Mouse (Mus musculus): Measurements from ENCODE around the gene Frmd6. TPM values are rescaled to one million over a fixed set of nuclear protein-coding genes. Genes with fewer than 3 reads are reported as not detected.

The Frmd6 gene
- total RNA-seq, 2 experiments from 2014 or later = 39.2 to 39.3 TPM

DNA sequence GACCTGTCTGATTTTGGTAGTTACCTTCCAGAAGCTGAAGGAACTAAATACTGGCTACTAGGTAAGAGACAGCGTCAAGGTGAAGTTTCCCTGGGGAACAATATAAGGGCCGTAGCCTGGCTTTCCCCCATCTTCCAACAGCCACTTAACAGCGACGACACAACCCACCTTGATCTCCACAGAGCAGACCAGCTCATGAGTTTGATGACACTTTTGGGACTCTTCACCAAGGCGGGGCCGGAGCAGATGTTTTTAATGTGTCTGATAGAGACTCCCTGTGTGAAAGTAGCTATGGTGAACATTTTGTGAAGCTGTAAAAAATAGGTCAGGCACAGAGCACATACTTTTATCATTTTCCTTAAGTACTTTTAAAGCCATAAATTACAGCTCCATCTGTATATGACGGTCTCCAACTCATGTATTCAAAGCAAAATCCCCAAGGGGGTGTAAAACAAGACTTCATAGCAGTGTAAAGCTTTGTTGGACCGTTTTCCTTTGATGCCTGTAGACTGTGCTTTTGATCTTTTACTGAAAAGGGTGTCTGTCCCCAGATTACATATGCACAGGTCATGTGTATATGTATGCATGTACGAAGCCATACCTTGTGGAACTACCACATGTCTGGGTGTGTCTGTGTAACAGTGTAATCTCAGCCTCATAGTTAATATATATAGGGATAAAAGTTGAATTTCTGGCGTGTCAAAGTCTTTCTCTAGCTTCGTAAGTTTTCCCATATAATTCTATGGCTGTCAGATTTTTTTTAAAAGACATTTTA, 24.4 kb downstream of the Frmd6 start:
- DNase-seq (ENCODE audit: low spot score in 2 of 2) = no peak

DNA sequence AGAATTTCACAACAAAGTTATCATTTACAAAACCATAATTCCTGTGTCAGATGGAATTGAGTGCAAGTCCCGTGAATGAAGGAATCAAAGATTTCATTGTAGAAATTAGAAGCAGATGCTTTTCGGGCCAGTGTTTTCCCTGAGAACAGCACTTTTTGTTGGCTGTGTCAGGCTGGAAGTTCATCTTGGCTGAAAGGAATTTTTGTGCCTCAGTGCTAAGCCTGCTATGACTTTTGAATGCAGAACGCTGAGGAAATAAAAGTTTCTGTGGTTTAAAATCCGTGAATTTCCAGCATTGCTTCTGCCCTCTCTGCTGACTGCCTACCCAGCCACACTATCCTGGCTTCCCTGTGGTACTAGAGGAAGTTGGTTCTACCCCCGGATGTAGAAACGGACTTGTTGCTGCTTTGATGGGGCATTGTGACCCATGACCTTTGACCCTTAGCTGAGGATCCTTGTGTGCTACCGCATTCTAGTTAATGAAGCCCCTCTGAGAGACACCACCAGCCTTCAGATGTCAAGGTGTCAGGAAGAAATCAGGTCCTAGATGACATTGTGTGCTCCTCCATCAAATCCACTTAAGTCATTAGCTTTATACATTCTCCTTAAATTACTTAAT, 26.1 kb downstream of the Frmd6 start:
- no peak for DNase-seq (ENCODE audit: low spot score in 2 of 2)

DNA sequence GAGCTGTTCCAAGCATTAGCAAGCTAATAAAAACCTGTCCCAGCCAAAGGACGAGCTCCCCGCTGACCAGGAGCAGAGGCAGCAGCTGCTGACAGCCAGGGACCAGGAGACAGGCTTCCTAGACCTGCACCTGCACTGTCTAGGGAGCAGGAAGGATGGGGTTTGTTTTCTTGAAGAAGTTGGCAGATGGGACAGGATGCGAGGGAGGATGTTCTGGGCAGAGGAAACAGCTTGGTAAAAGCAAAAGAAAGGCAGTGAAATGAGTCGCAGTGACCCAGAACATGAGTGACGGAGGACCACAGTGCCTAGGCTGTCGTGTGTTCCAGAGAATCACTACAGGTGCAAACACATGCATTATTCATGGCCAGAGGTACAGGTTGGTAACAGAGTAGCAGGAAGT, 27.7 kb downstream of the Frmd6 start:
- DNase-seq (ENCODE audit: low spot score in 2 of 2) = no peak

DNA sequence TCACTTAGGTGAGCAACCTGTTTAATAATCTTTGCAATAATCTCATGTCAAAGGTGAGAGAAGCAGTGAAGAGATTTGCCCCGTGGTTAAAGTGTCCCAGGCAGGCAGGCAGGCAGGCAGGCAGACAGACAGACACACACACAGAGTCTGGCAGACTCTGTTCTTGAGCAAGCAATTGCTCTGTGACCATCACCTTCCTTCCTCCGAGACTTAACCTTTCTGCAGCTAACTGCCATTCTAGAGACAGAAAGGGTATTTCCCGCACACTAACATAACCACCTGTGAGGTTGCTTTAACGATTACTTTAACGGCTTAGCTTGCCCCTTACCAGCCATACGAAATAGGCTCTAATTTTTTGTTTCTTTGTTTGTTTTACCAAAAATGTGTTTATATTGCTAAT, 30.4 kb downstream of the Frmd6 start:
- no peak for DNase-seq (ENCODE audit: low spot score in 2 of 2)

GRCm38 (mm10) chr12:70856776-70857175, 31.5 kb downstream of the Frmd6 start:
- no peak for DNase-seq (ENCODE audit: low spot score in 2 of 2)

DNA sequence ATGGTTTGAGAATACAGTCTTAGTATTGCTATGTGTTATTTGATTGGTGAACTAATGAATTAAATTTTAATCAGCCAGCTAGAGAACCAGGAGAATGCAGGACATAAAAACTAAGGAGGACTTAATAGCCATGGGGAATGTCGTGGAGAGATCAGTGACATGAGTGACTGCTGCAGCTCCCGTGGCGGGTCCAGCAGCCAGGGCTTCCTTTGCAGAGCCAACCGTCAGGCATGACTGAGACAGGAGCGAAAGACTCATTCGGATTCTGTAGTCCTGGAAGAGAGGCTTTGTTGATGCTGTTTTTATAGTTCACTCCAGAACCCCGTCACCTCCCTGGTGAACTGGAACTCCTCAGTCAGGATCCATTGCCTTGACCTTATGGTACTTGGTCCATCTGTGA, 38.0 kb downstream of the Frmd6 start:
- DNase-seq (ENCODE audit: low spot score in 2 of 2) = no peak

DNA sequence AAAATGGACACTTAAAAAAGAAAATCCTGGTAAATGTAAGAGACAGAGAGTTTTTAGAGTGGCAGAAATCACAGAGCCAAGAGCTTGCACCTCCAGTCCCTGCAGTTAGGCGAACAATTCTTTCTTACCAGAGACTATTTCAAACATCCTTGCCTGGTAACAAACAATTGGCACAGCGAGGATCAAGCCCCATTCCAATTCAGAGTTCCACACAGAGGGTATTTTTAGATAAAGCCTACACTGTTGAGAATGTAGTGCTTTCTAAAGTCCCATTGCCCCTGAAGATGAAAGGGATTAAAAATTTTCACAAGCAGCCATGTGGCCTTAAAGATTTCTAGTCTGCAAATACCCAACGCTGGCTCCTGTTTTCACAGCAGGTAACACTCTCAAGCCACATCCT, 42.5 kb downstream of the Frmd6 start:
- DNase-seq (ENCODE audit: low spot score in 2 of 2) = no peak

- DNase-seq (ENCODE audit: low spot score in 2 of 2) = no peak
Measured at GRCm38 (mm10) chr12:70868190-70868987, 43.1 kb downstream of the Frmd6 start.

DNA sequence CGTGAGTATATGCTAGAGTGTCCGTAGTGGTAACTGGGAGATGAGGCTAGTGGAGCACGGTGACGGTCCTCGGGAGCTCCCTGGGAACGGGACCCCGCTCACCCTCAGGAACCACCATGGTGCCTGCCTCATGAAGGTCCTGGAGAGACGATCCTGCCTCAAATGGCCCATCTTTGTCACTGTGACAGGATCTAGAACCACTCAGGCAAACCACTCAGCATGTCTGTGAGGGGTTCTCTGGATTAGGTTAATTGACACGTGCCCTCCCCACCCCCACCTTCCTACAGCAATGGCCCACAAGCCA, 43.6 kb downstream of the Frmd6 start:
- DNase-seq (ENCODE audit: low spot score in 2 of 2) = no peak

DNA sequence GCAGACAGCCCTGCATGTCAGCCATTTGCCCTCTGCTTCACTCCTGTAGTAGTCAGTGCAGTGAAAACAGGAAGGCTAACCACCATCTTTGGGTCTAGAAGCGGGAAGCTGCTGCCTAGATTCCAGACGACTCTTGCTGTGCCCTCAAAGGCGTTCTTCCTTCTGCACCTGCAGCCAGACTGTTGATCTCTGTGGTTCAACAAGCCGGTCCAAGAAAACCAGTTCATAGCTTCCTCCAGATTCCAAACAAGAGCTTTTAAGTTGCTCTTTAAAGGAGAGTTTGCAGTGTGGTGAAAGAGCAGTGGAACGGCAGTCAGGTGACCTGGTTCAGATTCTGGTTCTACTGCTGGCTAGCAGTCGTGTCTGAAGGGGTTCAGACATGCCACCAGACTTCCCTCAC, 48.2 kb downstream of the Frmd6 start:
- DNase-seq (ENCODE audit: low spot score in 2 of 2) = no peak

DNA sequence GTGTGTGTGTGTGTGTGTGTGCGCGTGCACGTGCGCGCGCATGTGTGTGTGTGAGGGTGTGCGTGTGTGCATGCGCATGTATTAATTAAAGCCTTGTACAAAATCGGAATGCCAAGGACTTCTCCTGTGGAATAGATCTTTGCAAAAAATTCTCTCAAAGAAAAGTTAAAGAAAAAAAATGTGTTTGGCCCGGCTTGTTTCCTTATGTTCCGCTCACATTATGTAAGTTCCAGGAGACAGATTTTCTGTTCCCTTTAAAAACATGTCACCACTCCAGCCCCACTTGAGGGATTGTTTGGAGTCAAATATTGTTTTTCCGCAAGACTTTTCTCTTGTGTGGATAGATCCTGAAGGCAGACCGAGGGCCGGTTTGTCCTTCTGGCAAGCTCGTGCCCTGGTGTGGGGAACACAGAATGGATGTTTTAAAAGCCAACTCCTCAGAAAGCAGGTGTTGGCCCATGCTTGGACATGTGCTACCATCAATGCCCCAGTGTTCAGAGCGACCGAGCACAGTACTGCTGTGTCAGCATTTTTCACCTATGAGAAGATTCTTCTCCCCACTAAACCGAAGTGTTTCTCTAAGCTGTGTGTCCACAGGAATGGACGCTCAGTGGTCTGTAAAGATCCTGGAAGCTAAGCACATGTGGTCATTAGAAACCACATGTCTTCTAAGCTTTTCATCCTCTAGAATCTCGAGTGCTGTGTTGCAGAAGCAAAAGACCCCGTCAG, 51.1 kb downstream of the Frmd6 start:
- DNase-seq (ENCODE audit: low spot score in 2 of 2) = no peak

DNA sequence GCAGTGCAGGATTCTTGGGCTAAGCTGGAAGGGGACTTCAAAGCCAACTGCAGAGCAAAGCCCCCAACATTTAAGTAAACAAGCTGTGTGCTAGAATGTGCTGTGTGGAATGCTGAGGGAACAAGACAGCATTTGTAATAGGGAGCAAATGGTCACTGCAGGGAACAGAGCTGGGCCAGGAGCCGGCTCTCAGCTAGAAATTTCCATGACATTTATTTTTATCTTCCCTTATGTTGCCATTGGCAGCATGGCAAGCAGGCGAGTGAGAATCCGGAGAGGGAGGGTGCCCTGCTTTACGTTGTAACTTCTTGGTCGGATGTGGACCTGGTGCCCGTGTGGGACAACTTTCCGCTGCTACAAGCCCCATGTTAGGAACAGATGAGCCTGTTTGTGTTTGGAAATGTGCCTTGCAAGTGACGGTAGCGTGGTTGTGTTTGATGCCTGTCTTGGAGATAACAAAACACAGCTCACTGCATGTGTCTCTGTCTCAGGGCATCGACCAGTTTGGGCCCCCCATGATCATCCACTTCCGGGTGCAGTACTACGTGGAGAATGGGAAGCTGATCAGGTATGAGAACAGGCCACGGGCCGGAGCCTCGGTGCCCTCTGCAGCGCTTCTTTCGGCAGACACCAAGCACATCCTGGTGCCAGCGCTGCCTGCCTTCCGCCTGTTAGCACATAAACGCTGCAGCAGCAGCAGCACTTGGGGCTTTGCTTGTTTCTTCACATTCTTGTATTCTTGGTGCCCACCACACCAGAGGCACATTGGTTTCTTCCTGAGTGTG, 52.8 kb downstream of the Frmd6 start:
- no peak for DNase-seq (ENCODE audit: low spot score in 2 of 2)

DNA sequence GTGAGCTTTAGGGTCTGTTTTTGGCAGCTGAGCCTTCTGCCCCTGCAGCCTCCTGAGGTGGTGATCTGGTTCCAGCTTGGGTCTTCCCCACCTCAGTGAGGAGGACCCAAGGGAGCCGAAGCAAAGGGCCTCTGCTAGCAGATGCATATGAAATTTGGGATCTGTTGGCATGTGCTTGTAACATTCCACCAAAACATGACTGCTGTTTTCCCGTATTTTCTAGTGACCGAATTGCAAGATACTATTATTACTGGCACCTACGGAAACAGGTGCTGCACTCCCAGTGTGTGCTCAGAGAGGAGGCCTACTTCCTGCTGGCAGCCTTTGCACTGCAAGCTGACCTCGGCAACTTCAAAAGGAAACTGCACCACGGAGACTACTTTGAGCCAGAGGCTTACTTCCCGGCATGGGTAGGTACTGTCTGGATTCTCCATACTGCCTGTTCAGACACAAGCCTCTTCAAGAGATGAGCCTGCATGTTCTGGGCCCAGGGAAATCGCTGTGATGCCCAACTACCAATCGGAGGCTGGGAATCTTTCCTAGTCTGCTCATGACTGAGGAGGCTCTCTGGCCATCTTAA, 55.2 kb downstream of the Frmd6 start:
- no peak for DNase-seq (ENCODE audit: low spot score in 2 of 2)

DNA sequence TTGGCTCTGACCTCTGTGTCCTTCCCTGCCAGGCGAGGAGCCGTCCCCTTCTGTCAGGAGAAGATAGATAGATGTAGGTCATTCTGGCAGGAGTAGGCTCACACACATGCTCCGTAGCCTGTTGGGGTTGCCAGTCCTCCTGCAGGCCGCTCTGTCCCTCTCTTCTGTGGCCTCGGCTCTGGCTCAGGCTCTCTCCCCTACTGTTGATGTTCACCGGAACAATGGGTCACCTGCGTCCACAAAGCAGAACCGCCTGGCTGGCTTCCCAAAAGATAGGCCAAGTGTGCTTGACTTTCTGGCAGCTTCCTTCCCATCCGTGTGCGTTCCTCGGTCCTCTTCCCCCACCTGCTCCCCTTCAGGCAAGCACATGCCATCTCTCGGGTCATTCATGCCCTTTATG, 56.0 kb downstream of the Frmd6 start:
- DNase-seq (ENCODE audit: low spot score in 2 of 2) = peak in 1 of 2 experiments; percentile 21

DNA sequence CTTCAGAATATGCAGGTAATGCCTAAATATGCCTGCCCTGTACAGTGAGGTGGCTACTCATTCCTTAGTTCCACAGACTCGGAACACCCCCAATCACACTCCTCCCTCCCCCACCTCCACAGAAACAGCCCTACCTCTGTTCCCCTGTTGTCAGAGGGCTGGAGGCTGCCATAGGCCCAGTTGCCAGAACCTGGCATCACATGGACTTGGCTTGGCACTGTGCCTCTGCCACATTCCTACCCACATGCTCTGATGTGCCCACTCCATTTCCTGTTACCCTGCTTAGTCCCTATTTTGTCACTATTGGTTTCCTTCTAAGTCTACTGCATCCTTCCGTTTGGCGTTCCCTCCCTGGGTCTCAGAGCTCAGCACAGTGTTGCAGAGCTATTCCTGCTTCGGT, 56.5 kb downstream of the Frmd6 start:
- DNase-seq (ENCODE audit: low spot score in 2 of 2) = no peak

GRCm38 (mm10) chr12:70883141-70883540, 57.8 kb downstream of the Frmd6 start:
- DNase-seq (ENCODE audit: low spot score in 2 of 2) = no peak

- no peak for DNase-seq (ENCODE audit: low spot score in 2 of 2)
Measured at GRCm38 (mm10) chr12:70884113-70884512, 58.8 kb downstream of the Frmd6 start.

DNA sequence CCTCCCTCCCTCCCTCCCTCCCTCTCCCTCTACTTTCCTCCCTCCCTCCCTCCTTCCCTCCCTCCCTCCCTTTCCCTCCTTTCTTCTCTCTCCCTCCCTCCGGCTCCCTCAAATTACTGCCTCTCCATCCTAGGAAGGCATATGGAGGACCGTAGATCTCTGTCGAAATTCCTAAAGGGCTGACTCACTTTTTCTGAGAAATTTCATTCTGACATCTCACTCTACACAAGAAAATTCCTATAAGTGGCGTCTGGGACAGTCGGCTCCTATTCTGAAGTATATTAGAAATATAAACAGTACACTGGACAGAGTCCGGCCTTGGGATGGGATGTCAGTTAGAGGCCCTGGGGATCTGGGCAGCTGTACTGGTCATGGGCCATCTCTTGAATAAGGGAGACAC, 59.7 kb downstream of the Frmd6 start:
- DNase-seq (ENCODE audit: low spot score in 2 of 2) = no peak

DNA sequence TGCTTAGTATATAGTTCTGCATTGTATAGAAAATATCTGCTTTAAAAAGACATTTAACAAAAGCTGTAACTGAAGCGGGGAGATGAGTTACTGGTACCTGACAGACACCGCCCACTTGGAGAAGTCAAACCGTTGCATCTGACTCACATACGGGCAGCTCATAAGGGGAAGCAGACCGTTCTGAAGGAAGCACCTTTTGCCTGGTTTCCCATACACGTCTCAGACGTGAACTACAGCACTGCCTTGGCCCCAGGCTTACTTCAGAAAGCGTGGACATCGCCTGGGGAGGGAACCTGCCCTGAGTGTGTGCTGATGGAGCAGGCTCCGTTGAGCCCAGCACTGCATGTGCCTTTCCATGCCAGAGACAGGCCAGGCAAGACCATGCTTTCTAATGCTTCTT, 60.3 kb downstream of the Frmd6 start:
- DNase-seq (ENCODE audit: low spot score in 2 of 2) = no peak

GRCm38 (mm10) chr12:70890405-70890804, 65.1 kb downstream of the Frmd6 start:
- no peak for DNase-seq (ENCODE audit: low spot score in 2 of 2)
